Mouse (Mus musculus) cerebellum, adult 2 months (tissue): ENCODE results near the gene Lin7a.

Experiments
- CTCF ChIP-seq: fragments of 200-500 bp; IDR thresholded peaks from 2 replicates; pipeline ENCODE4 v1.5.1; 2011; ENCODE audit warnings: low read depth, mild to moderate bottlenecking, control low read depth, low read length, moderate library complexity, borderline replicate concordance; ENCODE audit not compliant: insufficient read depth
- POLR2A ChIP-seq: fragments of 200-500 bp; IDR thresholded peaks from 2 replicates; pipeline ENCODE4 v1.6.1; 2011; ENCODE audit warnings: low read length, control low read depth, borderline replicate concordance; ENCODE audit not compliant: insufficient read depth

- TF ChIP-seq CTCF (no peak), POLR2A (no peak)
Measured at GRCm38 (mm10) chr10:107341151-107341550, 69.7 kb downstream of the Lin7a start.
